Mouse (Mus musculus): ENCODE data around the gene Zfyve21. TPM values are rescaled to one million over a fixed set of nuclear protein-coding genes. Genes with fewer than 3 reads are reported as not detected.

The Zfyve21 gene
- polyA plus RNA-seq, 1 experiment from 2014 or later: 159 TPM

DNA sequence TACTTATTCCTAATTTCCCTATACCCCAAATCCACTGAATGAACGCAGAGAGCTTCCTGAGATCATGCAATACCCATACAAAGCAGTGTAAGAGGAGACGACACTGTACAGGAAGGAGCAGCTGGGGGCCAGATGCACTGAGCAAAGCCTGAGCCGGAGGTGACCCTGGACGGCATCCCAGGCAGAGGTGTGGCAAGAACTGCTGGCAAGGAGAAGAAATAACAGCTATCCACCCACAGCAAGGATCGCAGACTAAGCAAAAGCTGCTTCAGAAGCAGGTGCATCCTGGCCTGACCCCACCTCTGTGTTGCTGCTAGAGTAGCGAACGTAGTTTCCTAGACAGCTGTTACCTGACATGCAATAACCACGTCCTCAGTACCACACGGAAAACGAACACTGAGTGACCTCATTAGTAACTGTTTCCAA, 39.1 kb downstream of the Zfyve21 start:
- no peak overlapping the region for H3K9ac ChIP-seq (replicated peaks; ENCODE audit: low read length)
- 0 out of 2 replicates have a peak, but pooled peaks cover 2% of the 10 kb centered on the region for H3K4me1 ChIP-seq (ENCODE audit: insufficient read depth, low read length)
- no peak overlapping the region for H3K27ac ChIP-seq (ENCODE audit: low read length)
- H3K9me3 ChIP-seq (ENCODE audit: low read length): no peaks in the 10 kb centered on the region
- H3K27me3 ChIP-seq (ENCODE audit: insufficient read depth, low read length): no peaks in the 10 kb centered on the region
- WGBS: 43% methylated on average over 10 of the region's 10 CpGs
- ATAC-seq (ENCODE audit: low FRiP score, low TSS enrichment): no peak
- H3K4me3 ChIP-seq (ENCODE audit: low read length): no peak overlapping the region
- H3K36me3 ChIP-seq (ENCODE audit: insufficient read depth, low read length): peaks cover 12% of the 10 kb centered on the region; the same call in 1 of the 2 replicates
- H3K4me2 ChIP-seq (replicated peaks; ENCODE audit: low read depth, low read length): no peak overlapping the region

DNA sequence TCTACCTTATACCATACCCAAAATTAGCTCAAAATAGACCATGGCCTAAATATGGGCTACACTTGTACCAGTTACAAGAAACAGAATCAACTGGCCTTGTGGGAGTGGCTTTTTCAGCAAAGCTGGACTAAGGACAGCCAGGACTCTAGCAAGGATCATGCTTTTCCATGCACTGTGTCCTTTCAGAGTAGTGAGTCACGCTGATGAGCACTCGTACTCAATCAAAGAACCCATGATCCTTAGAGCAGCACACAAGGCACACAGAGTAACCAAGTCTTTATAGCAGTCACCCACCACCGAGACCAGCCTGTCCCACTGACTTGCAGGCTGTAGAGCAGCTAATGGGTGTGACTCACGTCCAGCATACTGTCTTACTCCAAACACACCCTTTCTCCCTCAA, 39.6 kb downstream of the Zfyve21 start:
- Histone ChIP-seq H3K9ac (replicated peaks; ENCODE audit: low read length) (no peak overlapping the region), H3K27ac (ENCODE audit: low read length) (no peak overlapping the region), H3K27me3 (ENCODE audit: insufficient read depth, low read length) (no peaks in the 10 kb centered on the region), H3K4me2 (replicated peaks; ENCODE audit: low read depth, low read length) (no peak overlapping the region), H3K9me3 (ENCODE audit: low read length) (no peaks in the 10 kb centered on the region), H3K4me1 (ENCODE audit: insufficient read depth, low read length) (0 out of 2 replicates have a peak, but pooled peaks cover 2% of the 10 kb centered on the region), H3K36me3 (ENCODE audit: insufficient read depth, low read length) (peaks cover 12% of the 10 kb centered on the region; the same call in 1 of the 2 replicates), H3K4me3 (ENCODE audit: low read length) (no peak overlapping the region)
- no peak for ATAC-seq (ENCODE audit: low FRiP score, low TSS enrichment)
- WGBS: 50% methylated on average over 4 of the region's 4 CpGs

DNA sequence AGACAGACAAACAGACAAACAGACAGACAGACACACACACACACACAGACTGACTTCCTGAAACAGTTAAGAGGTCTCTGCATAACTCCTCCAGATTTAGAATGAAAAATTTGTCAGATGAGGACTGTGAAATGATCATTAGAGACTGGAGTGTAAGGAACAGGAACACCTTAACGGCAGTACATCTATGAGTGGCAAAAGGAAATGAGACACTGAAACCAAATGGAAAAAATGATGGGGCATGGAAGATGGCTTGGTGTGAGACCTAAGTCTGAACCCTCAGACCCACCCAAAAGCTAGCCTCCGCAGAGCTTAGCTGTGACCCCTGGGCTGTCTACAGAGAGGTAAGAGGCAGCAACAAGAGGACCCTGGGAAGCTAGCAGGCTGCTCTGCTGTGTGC, 41.5 kb downstream of the Zfyve21 start:
- H3K9ac ChIP-seq (replicated peaks; ENCODE audit: low read length): no peak overlapping the region

DNA sequence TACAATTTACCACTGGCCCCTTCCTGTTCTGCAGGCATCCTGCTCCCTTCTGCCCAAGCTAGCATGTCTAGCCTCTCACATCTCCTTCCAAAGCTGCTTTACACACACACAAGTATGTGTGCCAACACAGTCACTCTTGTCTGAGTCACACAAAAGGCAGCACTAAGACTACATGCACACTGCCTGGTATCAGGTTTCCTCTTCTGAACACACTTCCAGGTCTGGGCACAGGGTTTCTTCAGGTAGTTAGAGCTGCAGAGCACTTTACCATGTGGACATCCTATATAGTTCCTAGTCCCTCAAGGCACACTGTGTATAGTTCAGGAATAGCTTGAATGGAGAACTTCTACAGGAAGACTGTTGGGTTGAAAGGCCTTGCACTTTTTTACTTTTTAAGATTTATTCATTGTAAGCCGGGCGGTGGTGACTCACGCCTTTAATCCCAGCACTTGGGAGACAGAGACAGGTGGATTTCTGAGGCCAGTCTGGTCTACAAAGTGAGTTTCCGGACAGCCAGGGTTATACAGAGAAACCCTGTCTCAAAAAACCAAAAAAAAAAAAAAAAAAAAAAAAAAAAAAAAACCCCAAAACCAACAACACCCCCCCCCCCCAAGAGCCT, 50.3 kb downstream of the Zfyve21 start:
- H3K4me1 ChIP-seq (ENCODE audit: insufficient read depth, low read length): no peaks in the 10 kb centered on the region
- no peak overlapping the region for H3K27ac ChIP-seq (ENCODE audit: low read length)
- H3K4me2 ChIP-seq (replicated peaks; ENCODE audit: low read depth, low read length): no peak overlapping the region
- no peaks in the 10 kb centered on the region for H3K9me3 ChIP-seq (ENCODE audit: low read length)
- WGBS: 89% methylated on average over 4 of the region's 4 CpGs
- no peak overlapping the region for H3K4me3 ChIP-seq (ENCODE audit: low read length)
- no peak overlapping the region for H3K9ac ChIP-seq (replicated peaks; ENCODE audit: low read length)
- peaks cover 7% of the 10 kb centered on the region; the same call in 1 of the 2 replicates for H3K36me3 ChIP-seq (ENCODE audit: insufficient read depth, low read length)
- no peaks in the 10 kb centered on the region for H3K27me3 ChIP-seq (ENCODE audit: insufficient read depth, low read length)
- ATAC-seq (ENCODE audit: low FRiP score, low TSS enrichment): no peak

More for the DNA sequence above, 41.5 kb downstream of the Zfyve21 start:
- no peaks in the 10 kb centered on the region for H3K27me3 ChIP-seq (ENCODE audit: insufficient read depth, low read length)
- no peaks in the 10 kb centered on the region for H3K9me3 ChIP-seq (ENCODE audit: low read length)
- H3K4me3 ChIP-seq (ENCODE audit: low read length): no peak overlapping the region
- WGBS: 92% methylated on average over 2 of the region's 2 CpGs
- H3K4me1 ChIP-seq (ENCODE audit: insufficient read depth, low read length): 0 out of 2 replicates have a peak, but pooled peaks cover 2% of the 10 kb centered on the region
- H3K36me3 ChIP-seq (ENCODE audit: insufficient read depth, low read length): peaks cover 8% of the 10 kb centered on the region; the same call in 1 of the 2 replicates
- H3K27ac ChIP-seq (ENCODE audit: low read length): no peak overlapping the region
- H3K4me2 ChIP-seq (replicated peaks; ENCODE audit: low read depth, low read length): no peak overlapping the region
- no peak for ATAC-seq (ENCODE audit: low FRiP score, low TSS enrichment)

DNA sequence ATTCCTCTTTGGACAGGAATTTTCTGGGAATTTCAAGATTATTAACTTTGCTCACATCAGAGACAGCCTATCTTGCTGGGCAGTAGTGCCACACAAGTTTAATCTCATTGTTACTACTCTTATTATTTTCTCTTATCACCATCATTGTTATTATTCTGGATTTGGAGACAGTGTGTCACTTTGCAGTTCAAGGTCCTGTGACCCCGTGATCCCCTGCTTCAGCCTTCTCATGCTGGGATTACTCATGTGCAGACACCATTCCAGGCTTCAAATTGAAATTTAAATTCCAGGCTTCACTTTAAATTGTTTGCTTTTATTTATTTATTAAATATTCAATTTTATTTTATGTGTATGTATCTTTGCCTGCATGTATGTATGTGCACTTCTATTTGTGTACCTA, 55.8 kb downstream of the Zfyve21 start:
- Histone ChIP-seq H3K9me3 (ENCODE audit: low read length) (no peaks in the 10 kb centered on the region), H3K27ac (ENCODE audit: low read length) (no peak overlapping the region), H3K27me3 (ENCODE audit: insufficient read depth, low read length) (no peaks in the 10 kb centered on the region), H3K4me1 (ENCODE audit: insufficient read depth, low read length) (no peaks in the 10 kb centered on the region), H3K4me3 (ENCODE audit: low read length) (no peak overlapping the region), H3K36me3 (ENCODE audit: insufficient read depth, low read length) (peaks cover 9% of the 10 kb centered on the region), H3K9ac (replicated peaks; ENCODE audit: low read length) (no peak overlapping the region), H3K4me2 (replicated peaks; ENCODE audit: low read depth, low read length) (no peak overlapping the region)
- ATAC-seq (ENCODE audit: low FRiP score, low TSS enrichment): no peak
- WGBS: 95% methylated on average over 1 of the region's 1 CpGs

DNA sequence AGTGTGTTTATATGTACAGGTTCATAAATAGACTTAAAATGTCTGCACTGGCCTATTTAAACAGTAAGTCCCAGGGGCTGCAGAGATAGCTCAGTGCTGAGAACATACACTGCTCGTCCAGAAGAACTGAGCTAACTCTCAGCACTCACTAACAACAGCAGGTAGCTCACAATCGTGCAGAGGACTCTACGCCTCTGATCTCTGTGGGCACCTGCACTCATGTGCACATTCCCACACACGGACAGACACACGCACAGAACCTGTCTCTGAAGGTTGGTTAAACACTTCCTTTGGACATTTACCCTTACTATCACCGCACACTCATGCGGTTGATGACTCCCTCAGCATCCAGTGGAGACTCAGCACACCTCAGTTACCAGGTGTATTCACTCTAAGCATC, 56.8 kb downstream of the Zfyve21 start:
- no peak overlapping the region for H3K4me2 ChIP-seq (replicated peaks; ENCODE audit: low read depth, low read length)
- H3K9ac ChIP-seq (replicated peaks; ENCODE audit: low read length): no peak overlapping the region
- peaks cover 9% of the 10 kb centered on the region for H3K36me3 ChIP-seq (ENCODE audit: insufficient read depth, low read length)
- no peak overlapping the region for H3K27ac ChIP-seq (ENCODE audit: low read length)
- peaks cover 3% of the 10 kb centered on the region for H3K4me1 ChIP-seq (ENCODE audit: insufficient read depth, low read length)
- no peaks in the 10 kb centered on the region for H3K9me3 ChIP-seq (ENCODE audit: low read length)
- H3K4me3 ChIP-seq (ENCODE audit: low read length): no peak overlapping the region
- no peaks in the 10 kb centered on the region for H3K27me3 ChIP-seq (ENCODE audit: insufficient read depth, low read length)
- no peak for ATAC-seq (ENCODE audit: low FRiP score, low TSS enrichment)
- WGBS: 92% methylated on average over 7 of the region's 7 CpGs

DNA sequence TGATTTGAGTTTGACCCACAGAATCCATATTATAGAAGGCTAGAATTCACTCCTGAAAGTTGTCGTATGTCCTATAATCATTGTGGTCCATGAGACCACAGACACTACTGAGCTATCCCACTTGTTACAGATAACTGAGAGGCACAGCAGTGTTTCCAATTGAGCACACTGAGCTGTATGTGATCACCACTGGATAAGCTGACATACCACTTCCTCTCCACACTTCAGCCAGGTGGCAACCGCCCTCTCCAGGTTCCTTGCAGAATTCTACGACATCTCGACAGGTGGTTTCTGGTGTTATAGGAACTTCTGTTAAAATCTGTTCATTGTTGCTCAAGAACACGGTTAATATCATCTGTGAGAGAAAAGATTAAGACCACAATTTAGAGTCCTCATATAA, 58.1 kb downstream of the Zfyve21 start:
- no peak overlapping the region for H3K4me3 ChIP-seq (ENCODE audit: low read length)
- no peak for ATAC-seq (ENCODE audit: low FRiP score, low TSS enrichment)
- peaks cover 6% of the 10 kb centered on the region for H3K4me1 ChIP-seq (ENCODE audit: insufficient read depth, low read length)
- H3K36me3 ChIP-seq (ENCODE audit: insufficient read depth, low read length): peaks cover 5% of the 10 kb centered on the region
- H3K27ac ChIP-seq (ENCODE audit: low read length): no peak overlapping the region
- H3K9ac ChIP-seq (replicated peaks; ENCODE audit: low read length): no peak overlapping the region
- H3K4me2 ChIP-seq (replicated peaks; ENCODE audit: low read depth, low read length): no peak overlapping the region
- no peaks in the 10 kb centered on the region for H3K27me3 ChIP-seq (ENCODE audit: insufficient read depth, low read length)
- H3K9me3 ChIP-seq (ENCODE audit: low read length): no peaks in the 10 kb centered on the region
- WGBS: 95% methylated on average over 5 of the region's 5 CpGs

DNA sequence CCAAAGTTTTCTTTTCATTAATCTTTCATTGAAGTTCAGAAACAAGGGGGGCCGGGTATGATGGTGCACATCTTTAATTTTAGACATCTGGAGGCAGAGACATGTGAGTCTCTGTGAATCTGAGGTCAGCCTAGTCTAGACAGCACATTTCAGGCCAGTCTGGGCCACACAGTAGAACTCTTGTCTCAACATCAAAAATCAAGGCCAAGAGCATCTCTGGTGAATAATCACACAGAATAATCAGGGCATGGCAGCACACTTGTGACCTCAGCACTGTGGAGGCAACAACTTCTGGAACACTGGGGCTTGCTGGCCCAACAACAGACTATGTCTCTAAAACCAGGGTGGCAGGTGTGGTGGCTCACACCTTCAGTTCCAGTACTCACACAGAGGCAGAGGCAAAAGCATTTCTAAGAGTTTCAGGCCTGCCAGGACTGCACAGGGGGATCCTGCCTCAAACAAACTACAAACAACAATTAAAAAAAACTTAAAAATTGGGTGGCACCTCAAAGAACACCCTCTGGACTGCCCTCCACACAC, 60.7 kb downstream of the Zfyve21 start:
- Histone ChIP-seq H3K9me3 (ENCODE audit: low read length) (no peaks in the 10 kb centered on the region), H3K36me3 (ENCODE audit: insufficient read depth, low read length) (peaks cover 5% of the 10 kb centered on the region), H3K9ac (replicated peaks; ENCODE audit: low read length) (no peak overlapping the region), H3K4me1 (ENCODE audit: insufficient read depth, low read length) (peaks cover 6% of the 10 kb centered on the region), H3K27ac (ENCODE audit: low read length) (no peak overlapping the region), H3K27me3 (ENCODE audit: insufficient read depth, low read length) (no peaks in the 10 kb centered on the region), H3K4me3 (ENCODE audit: low read length) (no peak overlapping the region), H3K4me2 (replicated peaks; ENCODE audit: low read depth, low read length) (no peak overlapping the region)
- 61% methylated on average over 1 of the region's 1 CpGs for WGBS
- ATAC-seq (ENCODE audit: low FRiP score, low TSS enrichment): no peak

DNA sequence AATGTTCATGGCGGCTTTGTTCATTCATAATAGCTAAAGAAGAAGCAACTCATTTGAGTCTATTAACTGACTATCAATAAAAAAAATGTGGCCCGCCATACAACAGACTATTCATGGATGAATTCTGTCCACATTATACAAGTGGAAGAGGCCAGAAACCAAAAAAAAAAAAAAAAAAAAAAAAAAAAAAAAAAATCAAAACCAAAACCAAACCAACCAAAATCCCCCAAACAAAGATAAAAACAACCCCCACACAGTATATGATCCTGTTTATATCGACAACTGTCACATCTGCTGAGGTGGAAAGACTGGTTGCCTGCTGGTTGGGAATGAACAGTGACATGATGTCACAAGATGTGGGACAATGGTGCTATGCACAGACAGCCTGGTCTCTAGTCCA, 61.5 kb downstream of the Zfyve21 start:
- no peak overlapping the region for H3K4me2 ChIP-seq (replicated peaks; ENCODE audit: low read depth, low read length)
- no peak overlapping the region for H3K27ac ChIP-seq (ENCODE audit: low read length)
- ATAC-seq (ENCODE audit: low FRiP score, low TSS enrichment): no peak
- H3K36me3 ChIP-seq (ENCODE audit: insufficient read depth, low read length): peaks cover 5% of the 10 kb centered on the region
- no peak overlapping the region for H3K4me3 ChIP-seq (ENCODE audit: low read length)
- H3K9ac ChIP-seq (replicated peaks; ENCODE audit: low read length): no peak overlapping the region
- no peaks in the 10 kb centered on the region for H3K9me3 ChIP-seq (ENCODE audit: low read length)
- peaks cover 6% of the 10 kb centered on the region for H3K4me1 ChIP-seq (ENCODE audit: insufficient read depth, low read length)
- H3K27me3 ChIP-seq (ENCODE audit: insufficient read depth, low read length): no peaks in the 10 kb centered on the region
- 87% methylated on average over 3 of the region's 3 CpGs for WGBS

DNA sequence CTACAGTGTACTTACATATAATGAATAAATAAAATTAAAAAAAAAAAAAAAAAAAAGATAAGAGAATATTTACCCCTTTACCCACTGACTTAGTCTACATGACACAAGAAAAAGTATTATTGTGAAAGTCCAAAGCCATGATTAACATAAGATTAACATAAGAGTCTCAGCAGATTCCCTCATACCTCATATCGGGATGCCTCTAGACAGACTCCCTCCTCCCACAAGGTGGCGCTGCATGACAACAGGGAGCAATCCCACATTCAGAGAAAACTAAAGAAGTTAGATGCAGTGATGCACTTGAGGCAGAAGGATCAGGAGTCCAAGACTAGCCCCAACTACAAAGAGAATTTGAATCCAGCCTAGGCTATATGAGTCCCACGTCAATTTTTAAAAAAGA, 64.2 kb downstream of the Zfyve21 start:
- ATAC-seq (ENCODE audit: low FRiP score, low TSS enrichment): peak; percentile 69
- H3K36me3 ChIP-seq (ENCODE audit: insufficient read depth, low read length): no peaks in the 10 kb centered on the region
- 23% methylated on average over 3 of the region's 3 CpGs for WGBS

More for the DNA sequence above, 64.2 kb downstream of the Zfyve21 start:
- no peak overlapping the region for H3K4me2 ChIP-seq (replicated peaks; ENCODE audit: low read depth, low read length)
- H3K9me3 ChIP-seq (ENCODE audit: low read length): no peaks in the 10 kb centered on the region
- no peak overlapping the region for H3K27ac ChIP-seq (ENCODE audit: low read length)
- no peak overlapping the region for H3K9ac ChIP-seq (replicated peaks; ENCODE audit: low read length)
- H3K4me1 ChIP-seq (ENCODE audit: insufficient read depth, low read length): peaks cover 6% of the 10 kb centered on the region
- H3K4me3 ChIP-seq (ENCODE audit: low read length): no peak overlapping the region
- H3K27me3 ChIP-seq (ENCODE audit: insufficient read depth, low read length): no peaks in the 10 kb centered on the region

All from kidney, embryonic 16.5 days (tissue).